Comparison of ENCODE assay signal across 8 mouse cellular contexts in genomic region chr7:19295503-19296185, GRCm38 (mm10). TPM values are rescaled to one million over a fixed set of nuclear protein-coding genes. Genes with fewer than 3 reads are reported as not detected.
DNase-seq lines count a peak whose midpoint lies in the region; ATAC-seq and TF ChIP-seq lines count a peak whose summit lies in the region.

No protein-coding gene starts in this region.

- H3K36me3 ChIP-seq in macrophage (ENCODE audit: inconsistent target), result no peaks in the 10 kb centered on the region

- WGBS in macrophage (ENCODE audit: missing documents), result 6% methylated on average over 20 of the region's 22 CpGs

- no peak overlapping the region for H3K4me3 ChIP-seq in cortical plate, adult 2 months (ENCODE audit: insufficient read depth, low read length)
- no peak overlapping the region for H3K4me3 ChIP-seq in left cerebral cortex, adult 2 months
- H3K4me3 ChIP-seq in macrophage (ENCODE audit: inconsistent target), result peak overlapping the region; percentile 40

- no peaks in the 10 kb centered on the region for H3K4me1 ChIP-seq in cortical plate, adult 2 months (ENCODE audit: control insufficient read depth, insufficient read depth, low read length)

- TF ChIP-seq CTCF in cortical plate, adult 2 months (IDR thresholded peaks at IDR 0.05; ENCODE audit: extremely low read depth, insufficient read depth, low read length), result peak; percentile 82
- no peak; the same call in none of the 2 replicates for TF ChIP-seq CTCF in left cerebral cortex, adult 2 months (IDR thresholded peaks at IDR 0.05)

- peak; percentile 96 to 97 for DNase-seq in gastrocnemius, adult 8-10 months (ENCODE audit: low spot score in 2 of 2)
- DNase-seq in hindlimb bud, embryonic 11.5 days (ENCODE audit: extremely low spot score, low read depth, low spot score), result peak; percentile 80
- peak; percentile 93 to 98 for DNase-seq in left cerebral cortex, adult 2 months (ENCODE audit: extremely low spot score in 1 of 2, low spot score in 2 of 2)
- peak; percentile 98 to 99 for DNase-seq in right cerebral cortex, adult 2 months (ENCODE audit: low spot score in 2 of 2)
- peak; percentile 95 for DNase-seq in urinary bladder, postnatal 10 days (ENCODE audit: low spot score)

- TF ChIP-seq POLR2A in cortical plate, adult 2 months (IDR thresholded peaks at IDR 0.05; ENCODE audit: extremely low read depth, insufficient read depth, low read length), result 0 out of 2 replicates have a peak, but pooled peaks have one; percentile 20

- H3K27ac ChIP-seq in cortical plate, adult 2 months (ENCODE audit: insufficient read depth, low read length), result no peak overlapping the region
- H3K27ac ChIP-seq in left cerebral cortex, adult 2 months, result no peak overlapping the region
- no peak overlapping the region for H3K27ac ChIP-seq in macrophage

- intact Hi-C loops in left cerebral cortex, adult 2 months (cut with DNase I), result loop anchor here (5.0 kb wide), 1 partner anchor 67 kb away; no protein-coding TSS in a partner anchor

- H3K79me2 ChIP-seq in macrophage (ENCODE audit: inconsistent target), result no peaks in the 10 kb centered on the region

- peak; percentile 84 for ATAC-seq in activated CD4-positive, CD25-positive, alpha-beta regulatory T cell, adult 4 months

RNA-seq across cellular contexts. Expression of gene Rtn2, which starts 13.2 kb away (rescaled TPM):
- not detected for polyA plus RNA-seq in activated CD4-positive, CD25-positive, alpha-beta regulatory T cell, adult 4 months (2017; shearing (Covaris generic))
- 140 TPM in 2 replicates for polyA plus RNA-seq in cortical plate, adult 2 months (2012; rRNA removed)
- total RNA-seq in gastrocnemius, adult 8-10 months (2022), result 1,000 to 10,000 TPM; 1,093 to 1,223 (median 1,133) TPM
- 100 to 1,000 TPM; 110 to 122 TPM for total RNA-seq in left cerebral cortex, adult 2 months (2021)
- 10 to 100 TPM in 1 of 26 experiments, 1 to 10 TPM in 13, under 1 TPM in 7, not detected in 5; 0.20 to 21.6 (median 1.8) TPM for total RNA-seq in macrophage (2018; cell fraction: chromatin; rRNA removed)
- 1 to 10 TPM in 13 of 26 experiments, under 1 TPM in 12, not detected in 1; 0.14 to 6.2 (median 2.0) TPM for total RNA-seq in macrophage (2018; cell fraction: cytosol; rRNA removed)
- 1 to 10 TPM in 15 of 26 experiments, under 1 TPM in 7, not detected in 4; 0.15 to 8.6 (median 2.9) TPM for total RNA-seq in macrophage (2018; cell fraction: nucleus; rRNA removed)
- 0.09 to 0.52 TPM (median 0.32 TPM) in 3 replicates for polyA plus RNA-seq in macrophage (2018)

RNA-seq across cellular contexts. Expression of gene Fosb, which starts 14.2 kb away (rescaled TPM):
- 1 to 10 TPM in 1 of 2 experiments, under 1 TPM in 1; 0.79 to 1.1 TPM for polyA plus RNA-seq in activated CD4-positive, CD25-positive, alpha-beta regulatory T cell, adult 4 months (2017; shearing (Covaris generic))
- polyA plus RNA-seq in cortical plate, adult 2 months (2012; rRNA removed), result 5.1 and 7.1 TPM in 2 replicates
- total RNA-seq in gastrocnemius, adult 8-10 months (2022), result under 1 TPM; 0.16 to 0.86 (median 0.30) TPM
- total RNA-seq in left cerebral cortex, adult 2 months (2021), result 10 to 100 TPM; 27.0 to 59.5 TPM
- 100 to 1,000 TPM in 4 of 26 experiments, 10 to 100 TPM in 4, 1 to 10 TPM in 13, under 1 TPM in 5; 0.25 to 730 (median 3.1) TPM for total RNA-seq in macrophage (2018; cell fraction: chromatin; rRNA removed)
- total RNA-seq in macrophage (2018; cell fraction: cytosol; rRNA removed), result 100 to 1,000 TPM in 3 of 26 experiments, 10 to 100 TPM in 8, 1 to 10 TPM in 8, under 1 TPM in 7; 0.20 to 141 (median 4.6) TPM
- 100 to 1,000 TPM in 3 of 26 experiments, 10 to 100 TPM in 9, 1 to 10 TPM in 9, under 1 TPM in 5; 0.30 to 353 (median 7.2) TPM for total RNA-seq in macrophage (2018; cell fraction: nucleus; rRNA removed)
- polyA plus RNA-seq in macrophage (2018), result 0.74 to 2.0 TPM (median 1.2 TPM) in 3 replicates

RNA-seq across cellular contexts. Expression of gene Ppm1n, which starts 15.8 kb away (rescaled TPM):
- 1 to 10 TPM; 1.1 to 1.2 TPM for polyA plus RNA-seq in activated CD4-positive, CD25-positive, alpha-beta regulatory T cell, adult 4 months (2017; shearing (Covaris generic))
- 0.21 and 0.23 TPM in 2 replicates for polyA plus RNA-seq in cortical plate, adult 2 months (2012; rRNA removed)
- total RNA-seq in gastrocnemius, adult 8-10 months (2022), result under 1 TPM in 2 of 4 experiments, not detected in 2; 0.40 to 0.80 TPM
- not detected for total RNA-seq in left cerebral cortex, adult 2 months (2021)
- total RNA-seq in macrophage (2018; cell fraction: chromatin; rRNA removed), result 10 to 100 TPM in 1 of 26 experiments, 1 to 10 TPM in 12, under 1 TPM in 2, not detected in 11; 0.41 to 17.6 (median 3.0) TPM
- 1 to 10 TPM in 1 of 26 experiments, under 1 TPM in 14, not detected in 11; 0.05 to 1.1 (median 0.72) TPM for total RNA-seq in macrophage (2018; cell fraction: cytosol; rRNA removed)
- 1 to 10 TPM in 11 of 26 experiments, under 1 TPM in 2, not detected in 13; 0.52 to 6.8 (median 3.9) TPM for total RNA-seq in macrophage (2018; cell fraction: nucleus; rRNA removed)
- polyA plus RNA-seq in macrophage (2018), result 0.38 TPM in 1 of 3 replicates, not detected in the others

RNA-seq across cellular contexts. Expression of gene Vasp, which starts 24.0 kb away (rescaled TPM):
- 100 to 1,000 TPM in 1 of 2 experiments, 10 to 100 TPM in 1; 96.0 to 113 TPM for polyA plus RNA-seq in activated CD4-positive, CD25-positive, alpha-beta regulatory T cell, adult 4 months (2017; shearing (Covaris generic))
- 15.3 and 16.5 TPM in 2 replicates for polyA plus RNA-seq in cortical plate, adult 2 months (2012; rRNA removed)
- total RNA-seq in gastrocnemius, adult 8-10 months (2022), result 10 to 100 TPM in 3 of 4 experiments, 1 to 10 TPM in 1; 7.1 to 19.7 (median 15.0) TPM
- total RNA-seq in left cerebral cortex, adult 2 months (2021), result 10 to 100 TPM; 13.2 to 14.6 TPM
- 100 to 1,000 TPM in 23 of 26 experiments, 10 to 100 TPM in 3; 79.0 to 988 (median 340) TPM for total RNA-seq in macrophage (2018; cell fraction: chromatin; rRNA removed)
- total RNA-seq in macrophage (2018; cell fraction: cytosol; rRNA removed), result 100 to 1,000 TPM in 18 of 26 experiments, 10 to 100 TPM in 8; 56.8 to 437 (median 218) TPM
- total RNA-seq in macrophage (2018; cell fraction: nucleus; rRNA removed), result 100 to 1,000 TPM in 23 of 26 experiments, 10 to 100 TPM in 3; 51.8 to 590 (median 307) TPM
- polyA plus RNA-seq in macrophage (2018), result 29.1 to 79.7 TPM (median 69.5 TPM) in 3 replicates

RNA-seq across cellular contexts. Expression of gene Ercc1, which starts 48.9 kb away (rescaled TPM):
- 10 to 100 TPM; 61.1 to 72.3 TPM for polyA plus RNA-seq in activated CD4-positive, CD25-positive, alpha-beta regulatory T cell, adult 4 months (2017; shearing (Covaris generic))
- polyA plus RNA-seq in cortical plate, adult 2 months (2012; rRNA removed), result 53.8 and 59.1 TPM in 2 replicates
- 10 to 100 TPM; 27.1 to 33.7 (median 28.7) TPM for total RNA-seq in gastrocnemius, adult 8-10 months (2022)
- 10 to 100 TPM; 48.9 to 51.8 TPM for total RNA-seq in left cerebral cortex, adult 2 months (2021)
- total RNA-seq in macrophage (2018; cell fraction: chromatin; rRNA removed), result 10 to 100 TPM; 14.4 to 47.9 (median 27.0) TPM
- 10 to 100 TPM; 15.6 to 27.5 (median 21.3) TPM for total RNA-seq in macrophage (2018; cell fraction: cytosol; rRNA removed)
- 10 to 100 TPM; 11.2 to 36.0 (median 19.9) TPM for total RNA-seq in macrophage (2018; cell fraction: nucleus; rRNA removed)
- polyA plus RNA-seq in macrophage (2018), result 16.4 to 18.9 TPM (median 16.8 TPM) in 3 replicates

Comparison
In these comparisons a context has a peak if more than half of its experiments do, and no peak if none do; other contexts are left out.
1. RNA of gene Rtn2, which starts 13.2 kb away (polyA plus RNA-seq): 140 TPM in cortical plate, adult 2 months; not detected in activated CD4-positive, CD25-positive, alpha-beta regulatory T cell, adult 4 months and 0.09 to 0.52 TPM in macrophage; every median in the first group is over 10 times any median in the second.
2. Peak in every context shown above with its lines, with median percentiles within 50 percentile points of each other: DNase-seq.